Mouse (Mus musculus): ENCODE data around the gene Pde2a. TPM values are rescaled to one million over a fixed set of nuclear protein-coding genes. Genes with fewer than 3 reads are reported as not detected.

The Pde2a gene
- total and polyA plus RNA-seq, 3 experiments: 0.11 to 0.62 TPM; not detected in 1

DNA sequence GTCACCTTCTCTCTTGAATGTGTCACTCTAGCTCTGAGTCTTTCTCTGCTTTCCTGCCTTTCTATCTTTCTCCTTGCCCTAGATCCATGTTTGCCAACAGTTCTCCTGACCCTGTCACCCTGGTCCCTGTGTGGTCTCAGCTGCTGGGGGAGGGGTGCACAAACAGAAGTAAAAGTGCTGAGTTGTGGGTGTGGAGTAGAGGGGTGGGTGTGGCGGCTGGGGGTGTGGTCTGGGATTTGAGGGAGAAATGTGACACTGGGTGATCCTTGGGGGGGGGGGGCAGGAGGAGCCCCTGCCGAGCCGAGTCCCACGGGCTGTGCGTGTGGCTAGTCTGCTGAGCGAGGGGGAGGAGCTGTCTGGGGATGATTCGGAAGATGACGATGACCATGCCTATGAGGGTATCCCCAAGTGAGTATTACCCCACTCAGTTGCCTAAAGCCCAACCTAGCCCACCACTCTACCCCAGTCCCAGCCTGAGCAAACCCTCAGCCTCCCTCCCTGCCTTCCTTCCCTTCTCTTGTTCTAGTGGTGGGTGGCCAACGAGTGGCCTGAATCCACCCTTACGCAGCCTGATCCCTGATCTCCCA is 35.5 kb upstream of the Pde2a start:
- TF ChIP-seq RAD21 (IDR thresholded peaks at IDR 0.05; ENCODE audit: low read depth, low read length): no peak
- TF ChIP-seq ZMIZ1 (IDR thresholded peaks at IDR 0.05; ENCODE audit: low read depth, low read length): no peak
- no peak for TF ChIP-seq ELF1 (IDR thresholded peaks at IDR 0.05; ENCODE audit: low read depth, low read length)
- no peak for TF ChIP-seq MAFK (IDR thresholded peaks at IDR 0.05; ENCODE audit: borderline replicate concordance, low read depth, low read length)
- TF ChIP-seq ETS1 (IDR thresholded peaks at IDR 0.05; ENCODE audit: low read depth, low read length): no peak
- no peak for TF ChIP-seq UBTF (IDR thresholded peaks at IDR 0.05; ENCODE audit: borderline replicate concordance, insufficient read depth, low read depth, low read length)
- no peak for TF ChIP-seq SMC3 (IDR thresholded peaks at IDR 0.05; ENCODE audit: low read depth, low read length)
- TF ChIP-seq MAX (IDR thresholded peaks at IDR 0.05; ENCODE audit: low read length): no peak
- Histone ChIP-seq H3K4me3 (ENCODE audit: control insufficient read depth in 1 of 2, insufficient read depth in 1 of 2, low read depth in 2 of 2, low read length in 2 of 2) (no peak overlapping the region), H3K27me3 (ENCODE audit: control insufficient read depth in 1 of 2, insufficient read depth in 2 of 2, low read length in 2 of 2) (no peaks in the 10 kb centered on the region), H3K36me3 (ENCODE audit: control insufficient read depth in 1 of 2, insufficient read depth in 2 of 2, low read length in 2 of 2) (no peaks in the 10 kb centered on the region; a peak in 1 of 4 replicates), H3K27ac (ENCODE audit: control insufficient read depth, low read depth, low read length) (no peak overlapping the region), H3K79me2 (ENCODE audit: control insufficient read depth, insufficient read depth, low read length, poor library complexity) (no peaks in the 10 kb centered on the region), H3K4me1 (ENCODE audit: control insufficient read depth in 1 of 2, insufficient read depth in 2 of 2, low read length in 2 of 2) (no peaks in the 10 kb centered on the region), H3K9ac (ENCODE audit: control insufficient read depth, low read depth, low read length, poor library complexity, severe bottlenecking) (no peak overlapping the region), H3K9me3 (replicated peaks; ENCODE audit: insufficient read depth, low read length) (no peaks in the 10 kb centered on the region)
- no peak for DNase-seq (ENCODE audit: low read depth, low spot score)

DNA sequence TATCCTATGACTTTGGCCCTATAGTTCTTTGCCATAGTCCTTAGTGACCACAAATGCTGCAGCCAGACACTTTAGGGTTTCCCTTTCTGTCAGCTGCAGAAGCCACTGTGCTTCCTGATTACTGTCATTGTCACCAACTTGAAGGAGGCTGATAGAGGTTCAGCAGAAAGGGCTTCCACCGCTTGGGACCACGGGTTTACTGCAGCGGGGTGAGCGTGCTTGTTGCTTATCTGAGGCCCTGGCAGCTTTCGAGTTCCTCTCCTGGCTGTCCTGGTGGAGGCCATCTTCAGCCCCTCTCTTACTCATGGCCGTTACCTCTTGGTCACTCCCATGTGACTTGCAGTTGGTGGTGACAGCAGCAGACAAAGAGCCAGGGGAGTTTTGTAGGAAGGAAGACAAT is 32.2 kb upstream of the Pde2a start:
- H3K27me3 ChIP-seq (ENCODE audit: control insufficient read depth in 1 of 2, insufficient read depth in 2 of 2, low read length in 2 of 2): no peaks in the 10 kb centered on the region
- H3K4me3 ChIP-seq (ENCODE audit: control insufficient read depth in 1 of 2, insufficient read depth in 1 of 2, low read depth in 2 of 2, low read length in 2 of 2): no peak overlapping the region
- H3K36me3 ChIP-seq (ENCODE audit: control insufficient read depth in 1 of 2, insufficient read depth in 2 of 2, low read length in 2 of 2): no peaks in the 10 kb centered on the region; a peak in 1 of 4 replicates
- DNase-seq (ENCODE audit: low read depth, low spot score): no peak
- no peaks in the 10 kb centered on the region for H3K79me2 ChIP-seq (ENCODE audit: control insufficient read depth, insufficient read depth, low read length, poor library complexity)
- no peaks in the 10 kb centered on the region for H3K4me1 ChIP-seq (ENCODE audit: control insufficient read depth in 1 of 2, insufficient read depth in 2 of 2, low read length in 2 of 2)
- H3K9ac ChIP-seq (ENCODE audit: control insufficient read depth, low read depth, low read length, poor library complexity, severe bottlenecking): no peak overlapping the region
- H3K27ac ChIP-seq (ENCODE audit: control insufficient read depth, low read depth, low read length): no peak overlapping the region
- no peak for TF ChIP-seq USF2 (IDR thresholded peaks at IDR 0.05; ENCODE audit: borderline replicate concordance in 1 of 2, insufficient read depth in 1 of 2, low read depth in 1 of 2, low read length in 2 of 2)
- no peak for TF ChIP-seq ETS1 (IDR thresholded peaks at IDR 0.05; ENCODE audit: low read depth, low read length)
- no peak for TF ChIP-seq UBTF (IDR thresholded peaks at IDR 0.05; ENCODE audit: borderline replicate concordance, insufficient read depth, low read depth, low read length)
- no peak for TF ChIP-seq BHLHE40 (IDR thresholded peaks at IDR 0.05; ENCODE audit: borderline replicate concordance, low read depth, low read length)
- TF ChIP-seq CHD2 (IDR thresholded peaks at IDR 0.05; ENCODE audit: low read length): no peak
- no peak for TF ChIP-seq MAZ (IDR thresholded peaks at IDR 0.05; ENCODE audit: low read depth, low read length)
- TF ChIP-seq SMC3 (IDR thresholded peaks at IDR 0.05; ENCODE audit: low read depth, low read length): no peak
- TF ChIP-seq KAT2A (conservative IDR thresholded peaks at IDR 0.05; ENCODE audit: low read depth, low read length): no peak
- TF ChIP-seq HCFC1 (IDR thresholded peaks at IDR 0.05; ENCODE audit: low read depth, low read length): no peak
- TF ChIP-seq CTCF (IDR thresholded peaks at IDR 0.05 in 2 of 3, conservative IDR thresholded peaks at IDR 0.05 in 1 of 3; ENCODE audit: control insufficient read depth in 1 of 3, insufficient read depth in 1 of 3, low read depth in 2 of 3, low read length in 3 of 3, poor library complexity in 1 of 3, severe bottlenecking in 1 of 3): no peak
- no peak for TF ChIP-seq ZC3H11A (IDR thresholded peaks at IDR 0.05; ENCODE audit: low read depth, low read length)
- TF ChIP-seq EP300 (IDR thresholded peaks at IDR 0.05; ENCODE audit: low read depth in 1 of 2, low read length in 2 of 2): no peak
- TF ChIP-seq POLR2A (IDR thresholded peaks at IDR 0.05; ENCODE audit: control insufficient read depth in 1 of 2, insufficient read depth in 1 of 2, low read depth in 1 of 2, low read length in 2 of 2, poor library complexity in 1 of 2): no peak
- TF ChIP-seq CHD1 (IDR thresholded peaks at IDR 0.05; ENCODE audit: low read depth, low read length): no peak
- TF ChIP-seq MAX (IDR thresholded peaks at IDR 0.05; ENCODE audit: low read length): no peak
- TF ChIP-seq JUND (IDR thresholded peaks at IDR 0.05; ENCODE audit: low read depth, low read length): no peak
- no peaks in the 10 kb centered on the region for H3K9me3 ChIP-seq (replicated peaks; ENCODE audit: insufficient read depth, low read length)

Data from MEL (cell line).